Mouse (Mus musculus) intestine, embryonic 14.5 days (tissue): ENCODE results near the gene Exoc4. TPM values are rescaled to one million over a fixed set of nuclear protein-coding genes. Genes with fewer than 3 reads are reported as not detected.

Source experiments
- ATAC-seq: fragments of 200-750 bp; cut with Nextera tagmentation; replicated peaks from 2 replicates; pipeline ENCODE4 v1.8.0; 2017; ENCODE audit warnings: low read depth, moderate number of reproducible peaks, moderate TSS enrichment, moderate library complexity; ENCODE audit not compliant: low FRiP score, low TSS enrichment
- DNase-seq: peaks from one replicate; pipeline ENCODE4 v3.0.0-alpha.2; 2018; ENCODE audit warnings: low spot score
- H3K27ac ChIP-seq: fragments of 300-500 bp; sonication (generic); 2 replicates; pipeline ENCODE4 v1.5.1; 2014; ENCODE audit warnings: low read depth, mild to moderate bottlenecking, control low read depth
- H3K27me3 ChIP-seq: fragments of 300-500 bp; sonication (generic); replicated peaks from 2 replicates; pipeline ENCODE4 v1.6.1; 2014; ENCODE audit warnings: low read length, control low read depth; ENCODE audit not compliant: control insufficient read depth, insufficient read depth
- H3K36me3 ChIP-seq: fragments of 300-500 bp; sonication (generic); 2 replicates; pipeline ENCODE4 v1.6.1; 2014; ENCODE audit warnings: low read length, control low read depth; ENCODE audit not compliant: control insufficient read depth, insufficient read depth
- H3K4me1 ChIP-seq: fragments of 300-500 bp; sonication (generic); replicated peaks from 2 replicates; pipeline ENCODE4 v1.6.1; 2014; ENCODE audit warnings: low read length, control low read depth, mixed read lengths; ENCODE audit not compliant: control insufficient read depth, insufficient read depth
- H3K4me2 ChIP-seq: fragments of 300-500 bp; sonication (generic); 2 replicates; pipeline ENCODE4 v1.6.1; 2014; ENCODE audit warnings: low read length
- H3K4me3 ChIP-seq: fragments of 300-500 bp; sonication (generic); 2 replicates; pipeline ENCODE4 v1.5.1; 2014; ENCODE audit warnings: low read depth, low read length, control low read depth, mixed read lengths
- H3K9ac ChIP-seq: fragments of 300-500 bp; sonication (generic); 2 replicates; pipeline ENCODE4 v1.6.1; 2014; ENCODE audit warnings: mild to moderate bottlenecking, low read length
- H3K9me3 ChIP-seq: fragments of 300-500 bp; sonication (generic); 2 replicates; pipeline ENCODE4 v1.6.1; 2016; ENCODE audit warnings: low read length, control low read depth; ENCODE audit not compliant: control insufficient read depth
- WGBS: fragments of 180-500 bp; shearing (Covaris S2); extraction: QIAGEN DNeasy Blood & Tissue Kit; methylation state at CpG from one replicate; pipeline ENCODE4 v1.1.7; 2014; 5-methylcytosine and 5-hydroxymethylcytosine counted together
- polyA plus RNA-seq: library from polyadenylated mRNA; unstranded; fragments of >200 nt; fragmentation: Nextera tagmentation; extraction: Ambion mirVana; gene quantifications from 2 replicates; pipeline ENCODE4 v1.2.1, GENCODE M21; 2014

Exoc4 gene
- polyA plus RNA-seq, 1 experiment from 2014 or later = 29.9 TPM

DNA sequence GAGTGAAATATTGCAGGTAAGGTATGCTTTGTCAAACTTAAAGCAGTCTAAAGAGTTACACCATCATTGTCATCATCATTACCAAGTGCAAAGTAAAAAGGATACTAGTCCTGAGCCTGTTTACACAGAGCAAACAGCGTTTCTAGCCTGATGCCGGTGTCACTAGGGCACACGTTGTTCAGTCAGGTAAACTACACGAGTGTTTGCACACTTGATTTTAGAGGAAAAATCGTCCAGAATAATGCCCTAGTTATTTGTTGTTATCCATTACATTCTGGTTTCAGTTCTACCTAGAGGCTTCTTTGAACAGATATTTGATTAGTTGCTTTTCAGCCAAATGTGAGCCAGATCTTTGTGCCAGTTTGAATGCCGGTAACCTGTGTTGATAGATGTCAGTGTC, 37.5 kb downstream of the Exoc4 start:
- Histone ChIP-seq H3K27ac (no peak overlapping the region), H3K36me3 (no peaks in the 10 kb centered on the region), H3K9me3 (no peaks in the 10 kb centered on the region), H3K4me3 (no peak overlapping the region), H3K9ac (no peak overlapping the region), H3K27me3 (no peaks in the 10 kb centered on the region), H3K4me1 (no peaks in the 10 kb centered on the region), H3K4me2 (no peak overlapping the region)
- ATAC-seq (no peak), DNase-seq (no peak)
- WGBS = 65% methylated on average over 6 of the region's 6 CpGs

DNA sequence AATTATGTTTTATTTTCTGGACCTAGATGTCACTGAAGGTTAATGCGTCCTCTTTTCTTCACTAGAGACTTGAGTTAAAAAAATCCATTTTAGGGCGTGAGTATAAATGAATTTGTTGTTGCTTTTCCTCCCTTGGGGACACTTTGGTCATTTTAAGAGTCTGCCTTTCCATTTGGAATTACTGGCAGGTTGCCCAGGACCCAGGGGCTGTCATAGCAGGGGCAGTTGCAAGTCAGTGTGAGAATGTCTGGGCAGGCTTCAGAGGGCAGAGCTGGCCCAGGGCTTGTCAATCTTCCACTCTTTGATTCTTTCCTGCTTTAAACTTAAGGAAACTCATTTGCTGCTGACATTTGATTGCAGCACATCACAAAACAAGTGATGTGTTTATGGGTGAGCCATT, 45.7 kb downstream of the Exoc4 start:
- no peak for ATAC-seq

DNA sequence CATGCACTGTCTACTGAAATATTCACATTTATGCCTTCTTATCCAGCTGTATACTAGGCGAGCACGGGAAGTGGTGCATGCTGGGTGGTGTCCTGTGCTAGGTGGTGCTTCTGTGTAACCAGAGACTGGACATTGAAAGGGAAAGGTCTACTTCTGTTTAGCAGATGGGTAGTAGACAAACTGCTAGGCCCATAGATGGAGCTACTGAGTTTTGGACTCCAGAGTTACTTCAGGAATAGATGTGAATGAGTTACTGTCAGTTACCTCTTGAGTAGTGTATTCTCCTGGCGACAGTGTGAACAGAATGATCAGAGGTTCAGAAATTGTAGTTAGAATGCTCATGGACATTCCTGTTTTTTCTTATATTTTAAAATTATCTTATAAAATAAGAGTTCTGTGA, 48.7 kb downstream of the Exoc4 start:
- Histone ChIP-seq H3K9ac (no peak overlapping the region), H3K36me3 (0 out of 2 replicates have a peak, but pooled peaks cover 11% of the 10 kb centered on the region), H3K27me3 (no peaks in the 10 kb centered on the region), H3K4me3 (no peak overlapping the region), H3K4me1 (no peaks in the 10 kb centered on the region), H3K4me2 (no peak overlapping the region), H3K27ac (no peak overlapping the region), H3K9me3 (no peaks in the 10 kb centered on the region)
- DNase-seq = no peak
- WGBS = 89% methylated on average over 3 of the region's 3 CpGs
- no peak for ATAC-seq

More for the DNA sequence above, 45.7 kb downstream of the Exoc4 start:
- no peaks in the 10 kb centered on the region for H3K27me3 ChIP-seq
- 0 out of 2 replicates have a peak, but pooled peaks cover 11% of the 10 kb centered on the region for H3K36me3 ChIP-seq
- H3K27ac ChIP-seq = no peak overlapping the region
- H3K4me2 ChIP-seq = no peak overlapping the region
- no peak for DNase-seq
- WGBS = 82% methylated on average over 2 of the region's 2 CpGs
- no peaks in the 10 kb centered on the region for H3K9me3 ChIP-seq
- H3K9ac ChIP-seq = no peak overlapping the region
- no peaks in the 10 kb centered on the region for H3K4me1 ChIP-seq
- no peak overlapping the region for H3K4me3 ChIP-seq

DNA sequence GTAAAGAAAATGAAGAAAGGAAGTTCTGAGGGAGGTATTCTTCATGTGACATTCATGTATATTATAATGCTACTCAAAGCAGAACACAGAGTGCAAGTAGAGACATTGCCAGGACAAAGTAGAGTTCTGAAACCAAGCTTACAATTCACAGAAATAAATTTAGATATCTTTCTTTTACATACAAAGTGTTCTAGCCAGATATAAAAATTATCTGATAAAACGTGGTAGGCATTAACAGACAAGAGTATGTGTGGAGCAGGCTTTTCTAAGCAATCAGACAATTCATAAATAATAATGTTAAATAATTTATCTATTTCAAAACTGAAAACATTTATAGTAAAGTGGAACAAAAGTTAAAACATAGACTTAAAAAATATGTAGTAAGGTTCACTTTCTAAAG, 49.9 kb downstream of the Exoc4 start:
- 68% methylated on average over 1 of the region's 1 CpGs for WGBS
- Histone ChIP-seq H3K4me2 (no peak overlapping the region), H3K27ac (no peak overlapping the region), H3K9ac (no peak overlapping the region), H3K4me3 (no peak overlapping the region), H3K27me3 (no peaks in the 10 kb centered on the region), H3K4me1 (no peaks in the 10 kb centered on the region), H3K36me3 (peaks cover 11% of the 10 kb centered on the region; the same call in 1 of the 2 replicates), H3K9me3 (no peaks in the 10 kb centered on the region)
- DNase-seq (no peak), ATAC-seq (no peak)

DNA sequence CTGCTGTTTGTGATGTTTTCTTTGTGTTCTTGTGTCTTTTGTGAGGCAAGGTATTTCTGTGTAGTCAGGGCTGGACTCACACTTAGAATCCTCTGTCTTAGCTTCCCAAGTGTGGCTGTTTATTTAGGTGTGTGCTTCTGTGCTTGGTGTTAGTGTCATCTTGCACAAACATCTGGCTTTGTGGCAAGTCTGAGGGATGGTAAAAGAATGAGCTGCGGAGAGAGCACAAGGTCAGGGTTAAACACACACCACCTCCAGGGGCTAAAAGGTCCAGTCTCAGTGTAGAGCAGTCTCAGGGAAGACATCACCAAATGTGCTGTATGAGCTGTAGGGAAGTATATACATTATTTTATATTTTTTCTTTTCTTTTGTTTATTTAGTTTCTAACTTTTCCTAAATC, 57.1 kb downstream of the Exoc4 start:
- no peak for ATAC-seq
- WGBS = 26% methylated on average over 1 of the region's 1 CpGs
- Histone ChIP-seq H3K27me3 (no peaks in the 10 kb centered on the region), H3K9me3 (no peaks in the 10 kb centered on the region), H3K4me3 (no peak overlapping the region), H3K27ac (no peak overlapping the region), H3K4me1 (no peaks in the 10 kb centered on the region), H3K4me2 (no peak overlapping the region), H3K36me3 (no peaks in the 10 kb centered on the region; the same call in 1 of the 2 replicates), H3K9ac (no peak overlapping the region)
- DNase-seq = no peak

DNA sequence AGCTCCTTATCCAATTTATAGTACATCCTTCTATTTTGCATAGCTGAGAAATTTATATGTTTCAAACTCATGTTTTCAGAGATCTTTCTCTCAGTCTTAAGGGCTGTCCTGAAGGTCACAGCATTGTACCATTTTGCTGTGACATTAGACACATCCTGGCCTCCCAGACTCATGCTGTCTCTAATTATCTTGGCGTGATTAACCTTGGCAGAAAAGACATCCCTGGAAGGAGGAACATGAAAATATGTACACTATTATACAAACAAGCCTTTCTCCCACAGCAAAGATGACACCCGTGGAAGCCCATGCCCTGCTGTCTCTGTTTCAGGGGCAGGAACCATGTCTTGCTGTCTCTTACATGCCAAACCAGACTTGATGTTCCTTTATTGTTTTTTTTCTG, 59.8 kb downstream of the Exoc4 start:
- Histone ChIP-seq H3K4me1 (no peaks in the 10 kb centered on the region), H3K4me3 (no peak overlapping the region), H3K27ac (no peak overlapping the region), H3K36me3 (no peaks in the 10 kb centered on the region), H3K27me3 (no peaks in the 10 kb centered on the region), H3K9ac (no peak overlapping the region), H3K4me2 (no peak overlapping the region), H3K9me3 (no peaks in the 10 kb centered on the region)
- DNase-seq = no peak
- WGBS = 79% methylated on average over 2 of the region's 2 CpGs
- no peak for ATAC-seq

DNA sequence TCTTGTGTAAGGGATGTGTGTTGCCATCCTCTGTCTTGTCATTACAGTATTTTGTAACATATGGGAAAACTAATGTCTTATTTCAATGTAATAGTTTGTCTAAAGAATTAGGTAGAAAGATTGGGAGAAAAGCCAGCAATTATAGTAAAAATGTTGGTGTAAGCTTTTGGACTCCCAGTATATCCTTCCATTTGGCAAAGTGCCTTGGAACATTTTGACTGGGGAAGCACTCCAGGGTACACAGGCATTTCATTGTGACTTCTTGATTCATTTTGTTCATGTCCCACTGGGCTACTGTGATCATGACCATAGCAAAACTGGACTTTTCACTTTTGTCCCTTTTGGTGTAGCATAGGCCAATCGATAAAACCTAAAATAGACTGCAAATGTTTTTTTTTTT, 61.6 kb downstream of the Exoc4 start:
- Histone ChIP-seq H3K9me3 (no peaks in the 10 kb centered on the region), H3K27ac (no peak overlapping the region), H3K36me3 (no peaks in the 10 kb centered on the region), H3K4me1 (no peaks in the 10 kb centered on the region), H3K4me3 (no peak overlapping the region), H3K9ac (no peak overlapping the region), H3K4me2 (no peak overlapping the region), H3K27me3 (no peaks in the 10 kb centered on the region)
- ATAC-seq (no peak), DNase-seq (no peak)
- 97% methylated on average over 1 of the region's 1 CpGs for WGBS

DNA sequence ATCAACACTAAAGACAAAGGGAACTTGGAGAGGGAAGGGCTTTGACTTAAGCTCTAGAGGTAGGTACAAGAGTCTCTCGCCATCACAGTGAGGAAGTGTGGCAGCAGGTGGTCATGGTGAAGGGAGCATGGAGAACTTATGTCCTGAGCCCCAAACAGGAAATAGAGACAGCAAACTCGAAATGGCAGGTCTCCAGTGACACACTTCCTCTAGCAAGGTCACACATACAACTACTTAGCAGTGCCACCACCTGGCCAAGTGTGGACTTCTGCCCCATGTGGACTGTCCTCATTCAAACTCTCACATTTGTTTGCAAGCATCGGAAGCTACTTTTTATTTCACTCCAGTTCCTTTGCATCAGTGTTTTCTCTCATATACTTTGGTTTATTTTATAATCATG, 74.0 kb downstream of the Exoc4 start:
- Histone ChIP-seq H3K9ac (no peak overlapping the region), H3K4me1 (no peaks in the 10 kb centered on the region), H3K4me3 (no peak overlapping the region), H3K27me3 (no peaks in the 10 kb centered on the region), H3K27ac (no peak overlapping the region), H3K4me2 (no peak overlapping the region), H3K9me3 (no peaks in the 10 kb centered on the region), H3K36me3 (no peaks in the 10 kb centered on the region)
- 78% methylated on average over 3 of the region's 3 CpGs for WGBS
- DNase-seq (no peak), ATAC-seq (no peak)

DNA sequence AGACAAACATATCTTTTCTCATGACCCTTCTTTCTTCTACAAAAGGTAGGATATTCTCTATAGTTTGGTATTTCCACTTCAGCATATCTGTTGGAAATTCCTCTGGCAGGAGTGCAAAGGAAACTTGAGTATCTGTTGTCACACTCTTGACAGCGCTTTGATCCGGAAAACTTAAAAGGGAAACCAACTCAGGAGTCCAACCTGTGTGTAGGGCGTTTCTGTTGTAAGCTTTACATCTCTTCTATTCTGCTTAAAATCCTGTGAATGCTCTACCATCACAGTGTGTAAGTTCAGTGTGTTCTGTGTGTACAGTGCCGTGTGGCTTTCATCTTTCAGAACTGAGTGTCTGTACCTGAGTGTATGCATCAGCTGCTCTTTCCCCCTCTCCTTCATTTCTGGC, 74.5 kb downstream of the Exoc4 start:
- WGBS = 88% methylated on average over 4 of the region's 4 CpGs
- no peak for ATAC-seq
- Histone ChIP-seq H3K4me1 (no peaks in the 10 kb centered on the region), H3K9me3 (no peaks in the 10 kb centered on the region), H3K36me3 (no peaks in the 10 kb centered on the region), H3K9ac (no peak overlapping the region), H3K27me3 (no peaks in the 10 kb centered on the region), H3K4me2 (no peak overlapping the region), H3K4me3 (no peak overlapping the region), H3K27ac (no peak overlapping the region)
- DNase-seq = no peak
